Comparison of ENCODE assay signal across 8 mouse cellular contexts in the genomic region with DNA sequence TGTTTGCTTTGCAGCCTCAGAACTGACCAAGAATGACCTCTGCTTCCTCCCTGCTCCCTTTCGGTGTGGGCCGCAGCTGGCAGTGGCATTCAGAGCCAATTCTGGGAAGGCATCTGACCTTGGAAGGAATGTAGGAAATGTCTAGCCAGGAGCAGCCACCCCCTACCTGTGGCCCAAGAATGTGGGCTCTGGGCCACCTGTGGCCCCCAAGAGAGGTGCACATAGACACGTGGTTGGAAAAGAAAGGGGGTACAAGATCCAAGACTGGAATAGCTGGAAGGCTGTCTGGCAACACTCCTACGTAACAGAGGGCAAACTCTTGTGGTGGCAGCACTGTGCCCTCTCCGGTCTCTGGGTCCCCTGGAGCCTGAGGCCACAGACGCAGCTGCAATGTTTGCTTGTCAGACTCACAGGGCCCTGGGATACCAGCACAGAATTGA. TPM values are rescaled to one million over a fixed set of nuclear protein-coding genes. Genes with fewer than 3 reads are reported as not detected.
DNase-seq lines count a peak whose midpoint lies in the region; ATAC-seq lines count a peak whose summit lies in the region.

No protein-coding gene starts in this region.

- H3K9me3 ChIP-seq in intestine, embryonic 15.5 days = no peaks in the 10 kb centered on the region
- H3K9me3 ChIP-seq in intestine, embryonic 16.5 days (ENCODE audit: control insufficient read depth, low read length) = no peaks in the 10 kb centered on the region
- H3K9me3 ChIP-seq in heart, embryonic 15.5 days (replicated peaks) = no peaks in the 10 kb centered on the region

- 0 out of 2 replicates have a peak, but pooled peaks have one; percentile 11 for ATAC-seq in intestine, embryonic 15.5 days
- ATAC-seq in intestine, embryonic 16.5 days = no peak
- no peak for ATAC-seq in heart, embryonic 15.5 days (replicated peaks; ENCODE audit: insufficient number of reproducible peaks, insufficient read depth, low FRiP score, low read depth)

- no peak overlapping the region for H3K9ac ChIP-seq in intestine, embryonic 15.5 days
- H3K9ac ChIP-seq in intestine, embryonic 16.5 days (ENCODE audit: low read depth, low read length) = no peak overlapping the region
- peak overlapping the region; percentile 26; the same call in 1 of the 2 replicates for H3K9ac ChIP-seq in heart, embryonic 15.5 days

- 66% methylated on average over 6 of the region's 6 CpGs for WGBS in intestine, embryonic 15.5 days
- 72% methylated on average over 6 of the region's 6 CpGs for WGBS in intestine, embryonic 16.5 days
- WGBS in heart, embryonic 15.5 days = 54% methylated on average over 6 of the region's 6 CpGs

- intact Hi-C loops in left cerebral cortex, postnatal 36 days (cut with DNase I) = loop anchor here (5.0 to 10.0 kb wide), 3 partner anchors 120 to 233 kb away; no protein-coding TSS in a partner anchor

- no peak overlapping the region for H3K27ac ChIP-seq in intestine, embryonic 15.5 days
- no peak overlapping the region for H3K27ac ChIP-seq in intestine, embryonic 16.5 days (ENCODE audit: low read length)
- H3K27ac ChIP-seq in heart, embryonic 15.5 days = peak overlapping the region; percentile 33; the same call in 1 of the 2 replicates

- H3K36me3 ChIP-seq in intestine, embryonic 15.5 days = peaks cover 2% of the 10 kb centered on the region; the same call in 1 of the 2 replicates
- 0 out of 2 replicates have a peak, but pooled peaks cover 3% of the 10 kb centered on the region for H3K36me3 ChIP-seq in intestine, embryonic 16.5 days (ENCODE audit: control insufficient read depth, insufficient read depth, low read length)
- peaks cover 26% of the 10 kb centered on the region for H3K36me3 ChIP-seq in heart, embryonic 15.5 days

- H3K4me1 ChIP-seq in intestine, embryonic 15.5 days (replicated peaks) = no peaks in the 10 kb centered on the region
- H3K4me1 ChIP-seq in intestine, embryonic 16.5 days (ENCODE audit: control insufficient read depth, insufficient read depth, low read length) = no peaks in the 10 kb centered on the region
- H3K4me1 ChIP-seq in heart, embryonic 15.5 days (replicated peaks) = peaks cover 16% of the 10 kb centered on the region

- H3K27me3 ChIP-seq in intestine, embryonic 15.5 days (replicated peaks) = no peaks in the 10 kb centered on the region
- H3K27me3 ChIP-seq in intestine, embryonic 16.5 days (replicated peaks; ENCODE audit: control insufficient read depth, insufficient read depth, low read length) = no peaks in the 10 kb centered on the region
- H3K27me3 ChIP-seq in heart, embryonic 15.5 days = no peaks in the 10 kb centered on the region

- H3K4me3 ChIP-seq in intestine, embryonic 15.5 days (replicated peaks) = no peak overlapping the region
- no peak overlapping the region for H3K4me3 ChIP-seq in intestine, embryonic 16.5 days (ENCODE audit: low read length)
- no peak overlapping the region for H3K4me3 ChIP-seq in heart, embryonic 15.5 days

- H3K4me2 ChIP-seq in intestine, embryonic 15.5 days (replicated peaks) = no peak overlapping the region
- H3K4me2 ChIP-seq in intestine, embryonic 16.5 days (ENCODE audit: low read depth, low read length) = no peak overlapping the region
- no peak overlapping the region for H3K4me2 ChIP-seq in heart, embryonic 15.5 days

- DNase-seq in kidney, postnatal 36 days = peak; percentile 84 to 92
- DNase-seq in neural tube, embryonic 10.5 days (ENCODE audit: extremely low spot score, low spot score) = peak; percentile 29
- DNase-seq in layer of hippocampus, postnatal 14 days (ENCODE audit: low spot score in 2 of 2) = no peak
- DNase-seq in cerebellum, adult 9-11 months = no peak
- DNase-seq in left cerebral cortex, postnatal 36 days (ENCODE audit: low spot score in 2 of 2) = no peak

RNA-seq across cellular contexts. Expression of a gene that starts 35.9 kb away (rescaled TPM):
- polyA plus RNA-seq in intestine, embryonic 15.5 days (2015; fragmentation: Nextera tagmentation; extraction: Ambion mirVana) = 11.4 and 15.5 TPM in 2 replicates
- polyA plus RNA-seq in intestine, embryonic 16.5 days (2015; fragmentation: Nextera tagmentation; extraction: Ambion mirVana) = 9.4 and 12.2 TPM in 2 replicates
- polyA plus RNA-seq in heart, embryonic 15.5 days (2015; fragmentation: Nextera tagmentation; extraction: Ambion mirVana) = 12.9 and 18.8 TPM in 2 replicates
- 100 to 1,000 TPM; 191 to 192 TPM for total RNA-seq in layer of hippocampus, postnatal 14 days (2021)
- 100 to 1,000 TPM; 171 to 173 TPM for total RNA-seq in left cerebral cortex, postnatal 36 days (2021)

RNA-seq across cellular contexts. Expression of a gene that starts 39.3 kb away (rescaled TPM):
- polyA plus RNA-seq in intestine, embryonic 15.5 days (2015; fragmentation: Nextera tagmentation; extraction: Ambion mirVana) = 4.7 and 5.5 TPM in 2 replicates
- polyA plus RNA-seq in intestine, embryonic 16.5 days (2015; fragmentation: Nextera tagmentation; extraction: Ambion mirVana) = 4.6 and 5.6 TPM in 2 replicates
- 3.0 and 3.7 TPM in 2 replicates for polyA plus RNA-seq in heart, embryonic 15.5 days (2015; fragmentation: Nextera tagmentation; extraction: Ambion mirVana)
- total RNA-seq in layer of hippocampus, postnatal 14 days (2021) = 1 to 10 TPM; 1.7 to 2.8 TPM
- 1 to 10 TPM in 1 of 2 experiments, under 1 TPM in 1; 0.62 to 1.6 TPM for total RNA-seq in left cerebral cortex, postnatal 36 days (2021)

RNA-seq across cellular contexts. Expression of a gene that starts 56.8 kb away (rescaled TPM):
- 0.23 and 0.49 TPM in 2 replicates for polyA plus RNA-seq in intestine, embryonic 15.5 days (2015; fragmentation: Nextera tagmentation; extraction: Ambion mirVana)
- polyA plus RNA-seq in intestine, embryonic 16.5 days (2015; fragmentation: Nextera tagmentation; extraction: Ambion mirVana) = 0.09 and 0.33 TPM in 2 replicates
- 0.33 and 0.68 TPM in 2 replicates for polyA plus RNA-seq in heart, embryonic 15.5 days (2015; fragmentation: Nextera tagmentation; extraction: Ambion mirVana)
- 1 to 10 TPM; 5.7 to 6.8 TPM for total RNA-seq in layer of hippocampus, postnatal 14 days (2021)
- 10 to 100 TPM; 11.0 to 13.6 TPM for total RNA-seq in left cerebral cortex, postnatal 36 days (2021)

Comparison
In these comparisons a context has a peak if more than half of its experiments do, and no peak if none do; other contexts are left out.
1. DNase-seq: peak in kidney, postnatal 36 days (2 of 2) and neural tube, embryonic 10.5 days (single experiment); none in layer of hippocampus, postnatal 14 days (0 of 2), cerebellum, adult 9-11 months (single experiment) and left cerebral cortex, postnatal 36 days (0 of 2).